Mouse (Mus musculus): ENCODE measurements around the gene Sycp1. TPM values are rescaled to one million over a fixed set of nuclear protein-coding genes. Genes with fewer than 3 reads are reported as not detected.

Sycp1 gene
- not detected in 2 replicates for polyA plus RNA-seq (2015; fragmentation: Nextera tagmentation; extraction: Ambion mirVana)

DNA sequence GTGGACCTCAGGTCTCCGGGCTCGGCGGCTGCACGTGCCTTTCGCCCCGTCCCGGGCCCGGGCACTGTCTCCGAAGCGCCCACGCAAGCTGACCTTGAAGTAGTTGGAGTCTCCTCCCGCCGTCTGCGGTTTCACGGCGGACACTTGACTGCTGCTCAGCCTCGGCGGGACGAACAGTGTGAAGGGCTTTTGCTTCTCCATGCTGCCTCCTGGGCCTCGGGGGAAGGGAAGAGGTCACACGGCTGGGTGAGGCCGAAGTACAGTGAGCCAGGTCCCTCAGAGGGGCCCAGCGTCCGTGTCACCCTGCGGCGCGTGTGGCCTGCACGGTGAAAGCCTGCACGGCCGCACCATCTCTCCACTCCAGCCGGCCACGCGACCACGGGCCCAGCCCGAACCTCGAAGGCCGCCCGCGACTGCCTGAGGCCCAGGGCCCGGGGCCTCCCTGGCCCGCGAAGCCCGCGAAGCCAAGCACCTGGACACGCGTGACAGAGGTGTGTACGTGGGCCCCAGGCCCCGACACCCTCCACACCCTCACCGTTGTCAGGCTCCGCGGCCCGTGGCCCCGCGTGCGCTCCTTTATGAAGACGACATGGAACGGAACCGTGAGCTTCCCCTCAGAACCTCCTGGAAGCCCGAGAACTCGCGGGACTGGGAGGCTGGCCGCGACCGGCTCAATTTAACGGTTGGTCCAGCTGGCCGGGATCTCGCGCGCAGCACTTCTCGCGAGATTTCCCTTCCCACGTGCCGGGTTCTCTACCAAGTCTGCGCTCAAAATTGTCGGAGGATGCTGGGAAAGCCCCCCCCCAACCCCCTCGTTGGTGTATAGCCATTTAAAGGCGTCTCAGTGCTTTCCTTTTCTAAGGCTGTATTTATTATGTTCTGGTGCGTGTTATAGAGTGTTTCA is at the start of gene Sycp1:
TSS of gene Sycp1 (minus strand) at position 650 of the 904 bp plus-strand sequence.
- Histone ChIP-seq H3K4me2 (no peak within 1 kb of the TSS), H3K4me3 (no peak within 1 kb of the TSS), H3K27ac (no peak within 1 kb of the TSS; the same call in 1 of the 2 replicates), H3K4me1 (no peaks in the 10 kb centered on the region), H3K9ac (no peak within 1 kb of the TSS), H3K9me3 (replicated peaks) (peaks cover 9% of the 10 kb centered on the region), H3K27me3 (no peaks in the 10 kb centered on the region), H3K36me3 (ENCODE audit: poor library complexity, severe bottlenecking) (no peaks in the 10 kb centered on the region)
- ATAC-seq = no peak
- 95% methylated on average over 78 of the region's 78 CpGs for WGBS

DNA sequence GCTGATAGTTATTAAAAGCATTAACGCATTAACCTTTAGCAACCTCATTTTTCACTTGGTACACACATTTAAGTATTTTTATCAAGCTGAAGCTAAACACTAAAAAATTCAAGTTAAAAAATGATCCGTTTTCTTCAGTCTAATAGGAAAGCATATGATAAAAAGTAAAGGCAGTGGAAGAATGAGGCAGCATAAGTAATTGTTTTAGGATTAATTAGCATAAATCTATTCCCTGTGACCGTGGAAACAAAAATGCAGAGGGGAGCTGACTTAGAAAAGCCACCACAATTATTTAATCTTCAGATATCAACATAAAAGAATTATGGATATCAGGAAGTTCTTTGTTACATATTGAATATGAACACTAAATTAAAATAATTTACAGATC is 44.4 kb upstream of the Sycp1 start:
- ATAC-seq = peak; percentile 50
- Histone ChIP-seq H3K9ac (peak overlapping the region; percentile 27; the same call in 1 of the 2 replicates), H3K27ac (peak overlapping the region; percentile 81), H3K36me3 (ENCODE audit: poor library complexity, severe bottlenecking) (no peaks in the 10 kb centered on the region), H3K27me3 (no peaks in the 10 kb centered on the region), H3K4me3 (peak overlapping the region; percentile 11; the same call in 1 of the 2 replicates), H3K9me3 (replicated peaks) (no peaks in the 10 kb centered on the region), H3K4me2 (peak overlapping the region; percentile 46), H3K4me1 (peaks cover 12% of the 10 kb centered on the region)
- WGBS = 21% methylated on average over 3 of the region's 3 CpGs

DNA sequence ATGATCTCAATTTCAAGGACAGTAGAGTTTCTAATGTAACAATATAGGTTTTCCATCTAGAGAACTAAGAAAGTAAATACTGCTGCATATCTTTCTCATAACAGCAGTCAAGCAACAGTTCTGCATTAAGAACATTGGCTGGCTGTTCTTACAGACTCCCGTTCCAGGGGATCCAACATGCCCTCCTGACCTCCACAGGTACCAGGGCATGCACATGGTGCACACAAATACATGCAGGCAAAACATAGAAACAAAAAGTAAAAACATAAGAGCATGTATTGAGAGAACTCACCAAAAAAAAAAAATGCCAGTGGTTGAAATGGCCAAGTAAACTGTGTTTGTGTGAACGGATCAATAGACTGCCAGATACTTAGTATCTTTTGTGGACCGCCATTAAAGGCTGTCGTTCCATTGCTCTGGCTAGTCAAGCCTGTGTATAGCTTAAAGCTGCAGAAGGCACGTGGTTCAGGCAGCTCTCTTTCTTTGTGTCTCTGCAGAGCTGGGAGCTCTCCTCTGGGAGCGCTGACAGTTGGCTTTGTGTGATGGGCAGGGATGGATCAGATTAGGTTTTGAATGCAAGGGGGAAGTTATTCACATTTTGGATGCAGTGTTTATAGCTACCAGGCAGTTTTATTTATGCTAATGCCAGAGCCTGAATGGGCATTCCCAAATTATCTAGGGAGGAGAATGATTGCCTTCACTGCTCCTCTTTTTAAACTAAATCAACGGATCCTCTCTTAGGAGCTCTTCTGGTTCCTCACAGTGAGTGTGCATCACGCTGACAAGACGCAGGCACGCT is 43.8 kb upstream of the Sycp1 start:
- peak overlapping the region; percentile 81 for H3K27ac ChIP-seq
- no peaks in the 10 kb centered on the region for H3K36me3 ChIP-seq (ENCODE audit: poor library complexity, severe bottlenecking)
- H3K4me3 ChIP-seq = peak overlapping the region; percentile 11; the same call in 1 of the 2 replicates
- H3K9ac ChIP-seq = peak overlapping the region; percentile 27; the same call in 1 of the 2 replicates
- ATAC-seq = peak; percentile 99
- H3K4me2 ChIP-seq = peak overlapping the region; percentile 46
- WGBS = 3% methylated on average over 10 of the region's 10 CpGs
- H3K4me1 ChIP-seq = peaks cover 12% of the 10 kb centered on the region
- 0 out of 2 replicates have a peak, but pooled peaks cover under 1% of the 10 kb centered on the region for H3K27me3 ChIP-seq
- no peaks in the 10 kb centered on the region for H3K9me3 ChIP-seq (replicated peaks)

DNA sequence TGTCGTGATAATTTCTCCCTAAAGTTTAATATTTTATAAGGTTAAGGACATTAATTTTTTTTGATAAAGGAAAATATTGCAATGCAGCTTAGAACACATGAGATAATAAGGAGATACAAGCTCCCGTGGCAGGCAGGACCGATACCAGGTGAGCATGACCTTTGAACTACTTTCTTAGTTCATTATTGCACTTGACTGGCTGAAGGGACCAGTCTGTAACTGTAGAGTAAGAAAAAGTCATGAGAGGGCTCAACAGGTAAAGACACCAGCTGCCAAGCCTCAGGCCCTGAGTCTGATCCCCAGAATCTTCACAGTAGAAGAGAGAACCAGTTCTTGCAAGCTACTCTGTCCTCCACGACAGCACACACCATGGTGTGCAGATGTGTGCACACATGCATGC is 41.0 kb upstream of the Sycp1 start:
- Histone ChIP-seq H3K27ac (no peak overlapping the region), H3K4me2 (no peak overlapping the region), H3K9ac (no peak overlapping the region), H3K36me3 (ENCODE audit: poor library complexity, severe bottlenecking) (no peaks in the 10 kb centered on the region), H3K27me3 (0 out of 2 replicates have a peak, but pooled peaks cover 3% of the 10 kb centered on the region), H3K9me3 (replicated peaks) (no peaks in the 10 kb centered on the region), H3K4me1 (peaks cover 12% of the 10 kb centered on the region), H3K4me3 (no peak overlapping the region)
- ATAC-seq = no peak
- 75% methylated on average over 4 of the region's 4 CpGs for WGBS

DNA sequence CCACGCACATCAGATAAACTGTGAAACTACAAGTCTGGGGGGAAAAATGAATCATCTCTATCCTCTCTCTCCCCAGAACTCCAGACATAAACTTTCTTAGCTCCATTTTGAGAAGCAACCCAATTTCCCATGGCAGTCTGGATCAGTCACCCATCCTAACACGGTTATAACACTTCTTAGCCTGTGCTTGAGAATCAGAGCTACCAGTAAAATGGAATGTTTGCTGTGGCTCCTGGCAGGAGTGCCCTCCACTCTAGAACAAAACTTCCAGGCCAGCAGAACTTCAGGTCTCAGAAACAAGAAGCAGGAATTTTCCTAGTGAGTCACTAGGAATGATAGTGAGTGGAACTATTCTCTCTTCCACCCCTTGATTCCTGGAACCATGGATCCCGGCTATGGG is 34.6 kb upstream of the Sycp1 start:
- Histone ChIP-seq H3K4me2 (no peak overlapping the region), H3K27me3 (0 out of 2 replicates have a peak, but pooled peaks cover 5% of the 10 kb centered on the region), H3K36me3 (ENCODE audit: poor library complexity, severe bottlenecking) (no peaks in the 10 kb centered on the region), H3K9me3 (replicated peaks) (no peaks in the 10 kb centered on the region), H3K27ac (no peak overlapping the region), H3K4me1 (0 out of 2 replicates have a peak, but pooled peaks cover 7% of the 10 kb centered on the region), H3K4me3 (no peak overlapping the region), H3K9ac (no peak overlapping the region)
- no peak for ATAC-seq
- whole genome bisulfite sequencing = 89% methylated on average over 3 of the region's 3 CpGs

DNA sequence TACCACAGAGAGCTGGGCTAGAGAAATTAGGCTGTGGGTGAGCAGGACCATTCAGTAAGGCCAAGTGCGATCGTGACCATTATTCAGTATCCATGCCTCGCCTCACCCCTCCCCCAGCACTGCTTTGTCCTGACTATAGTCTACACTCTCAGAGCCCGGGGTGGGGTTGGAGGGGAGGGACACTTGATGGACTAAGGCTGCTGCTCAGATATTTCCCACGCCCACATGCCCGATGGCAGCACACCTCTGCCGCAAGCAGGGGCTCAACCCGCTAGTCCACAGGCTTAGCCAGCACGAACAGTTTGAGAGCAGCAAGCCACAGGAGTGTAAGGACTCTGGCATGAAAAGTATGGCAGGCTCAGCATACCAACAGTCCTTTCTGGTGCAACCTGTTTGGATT is 34.2 kb upstream of the Sycp1 start:
- H3K4me3 ChIP-seq = no peak overlapping the region
- peak; percentile 51; the same call in 1 of the 2 replicates for ATAC-seq
- H3K4me1 ChIP-seq = 0 out of 2 replicates have a peak, but pooled peaks cover 7% of the 10 kb centered on the region
- H3K4me2 ChIP-seq = peak overlapping the region; percentile 28; the same call in 1 of the 2 replicates
- H3K27ac ChIP-seq = no peak overlapping the region
- H3K9me3 ChIP-seq (replicated peaks) = no peaks in the 10 kb centered on the region
- 0 out of 2 replicates have a peak, but pooled peaks cover 5% of the 10 kb centered on the region for H3K27me3 ChIP-seq
- no peaks in the 10 kb centered on the region for H3K36me3 ChIP-seq (ENCODE audit: poor library complexity, severe bottlenecking)
- WGBS = 29% methylated on average over 9 of the region's 9 CpGs
- no peak overlapping the region for H3K9ac ChIP-seq

DNA sequence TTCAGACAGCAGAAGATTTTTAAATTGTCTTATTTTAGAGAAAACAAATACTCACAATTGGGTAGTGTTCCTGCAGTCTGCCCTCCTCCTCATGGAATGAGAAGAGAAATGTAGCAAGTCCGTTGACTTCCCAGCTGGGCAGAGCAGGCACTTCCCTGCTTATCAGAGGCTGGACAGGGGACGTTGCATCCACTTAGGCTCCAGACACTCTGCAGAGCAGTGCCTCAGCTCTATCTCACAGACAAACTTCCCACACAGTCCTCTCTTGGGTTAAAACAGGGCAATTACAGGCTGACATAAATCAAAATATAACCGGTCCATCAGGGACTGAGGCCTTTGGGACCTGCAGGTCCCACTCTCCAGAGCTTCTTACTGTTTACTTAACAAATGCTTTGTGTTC is 28.1 kb upstream of the Sycp1 start, which contains the start of gene Nr1h5:
TSS of gene Nr1h5 (minus strand) at position 101 of the 400 bp plus-strand sequence.
- H3K4me1 ChIP-seq = no peaks in the 10 kb centered on the region
- no peak within 1 kb of the TSS for H3K4me3 ChIP-seq
- no peak within 1 kb of the TSS for H3K9ac ChIP-seq
- WGBS = 73% methylated on average over 3 of the region's 3 CpGs
- H3K9me3 ChIP-seq (replicated peaks) = no peaks in the 10 kb centered on the region
- H3K4me2 ChIP-seq = no peak within 1 kb of the TSS
- H3K27me3 ChIP-seq = no peaks in the 10 kb centered on the region
- ATAC-seq = no peak
- H3K36me3 ChIP-seq (ENCODE audit: poor library complexity, severe bottlenecking) = no peaks in the 10 kb centered on the region
- H3K27ac ChIP-seq = no peak within 1 kb of the TSS

DNA sequence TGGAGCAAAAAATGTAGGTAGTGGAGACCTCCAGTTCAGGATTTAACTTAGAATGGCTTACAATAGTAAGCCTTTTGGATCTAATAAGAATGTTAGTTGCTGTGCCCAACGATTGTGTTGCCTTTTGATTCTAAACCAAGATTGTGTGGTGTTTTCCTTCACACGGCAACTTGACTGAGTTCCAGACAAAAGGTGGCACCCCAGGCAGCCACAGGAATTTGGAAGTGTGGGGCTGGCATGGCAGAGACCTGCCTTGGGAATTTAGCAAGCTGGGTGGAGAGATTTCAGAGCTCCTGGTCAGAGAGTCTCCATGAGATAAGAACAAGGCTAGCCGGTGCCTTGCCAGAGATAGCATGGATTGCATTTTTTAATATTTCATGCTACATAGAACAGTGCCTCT is 19.7 kb upstream of the Sycp1 start:
- no peaks in the 10 kb centered on the region for H3K4me1 ChIP-seq
- WGBS = 51% methylated on average over 3 of the region's 3 CpGs
- no peaks in the 10 kb centered on the region for H3K9me3 ChIP-seq (replicated peaks)
- no peak overlapping the region for H3K4me2 ChIP-seq
- ATAC-seq = no peak
- no peaks in the 10 kb centered on the region for H3K27me3 ChIP-seq
- no peak overlapping the region for H3K9ac ChIP-seq
- no peak overlapping the region for H3K27ac ChIP-seq
- no peaks in the 10 kb centered on the region for H3K36me3 ChIP-seq (ENCODE audit: poor library complexity, severe bottlenecking)
- H3K4me3 ChIP-seq = no peak overlapping the region

DNA sequence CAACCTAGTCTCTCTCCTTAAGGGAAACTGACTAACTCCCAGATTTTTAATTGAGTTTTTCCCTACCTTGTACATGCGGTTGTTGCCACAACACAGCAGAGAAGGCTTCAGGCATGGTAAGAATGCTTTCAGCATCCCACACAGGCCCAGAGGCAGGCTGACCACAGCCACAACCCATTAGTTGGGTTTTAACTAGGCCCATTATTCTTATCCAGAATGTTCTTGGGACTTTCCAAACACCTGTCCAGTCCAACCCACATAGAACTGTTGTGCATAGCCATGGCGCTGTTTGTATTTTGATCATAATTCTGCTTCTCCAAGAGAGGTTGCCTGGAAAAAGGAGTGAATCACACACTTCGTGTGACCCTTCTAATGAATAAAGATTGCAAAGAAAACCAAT is 19.2 kb upstream of the Sycp1 start:
- Histone ChIP-seq H3K4me2 (no peak overlapping the region), H3K9me3 (replicated peaks) (no peaks in the 10 kb centered on the region), H3K27me3 (no peaks in the 10 kb centered on the region), H3K27ac (no peak overlapping the region), H3K36me3 (ENCODE audit: poor library complexity, severe bottlenecking) (no peaks in the 10 kb centered on the region), H3K9ac (no peak overlapping the region), H3K4me3 (no peak overlapping the region), H3K4me1 (no peaks in the 10 kb centered on the region)
- 85% methylated on average over 3 of the region's 3 CpGs for WGBS
- ATAC-seq = no peak

DNA sequence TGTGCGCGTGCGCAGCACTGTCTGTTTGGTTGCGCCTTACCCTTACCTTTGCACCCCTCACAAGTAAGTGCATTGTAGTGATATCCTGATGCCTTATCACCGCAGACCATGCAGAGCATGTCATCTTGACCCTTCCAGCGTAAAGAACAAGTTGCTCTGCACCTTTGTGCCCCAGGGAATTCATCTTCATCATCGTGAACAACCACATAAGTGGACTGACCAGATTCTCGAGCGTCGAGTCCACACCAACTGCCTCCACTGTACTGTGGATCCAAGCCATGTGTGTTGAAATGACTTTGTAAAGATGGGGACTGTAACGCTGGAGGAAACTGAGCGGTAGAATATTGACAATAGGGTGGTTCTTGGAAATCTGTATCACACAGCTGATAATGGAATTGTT is 18.6 kb upstream of the Sycp1 start:
- Histone ChIP-seq H3K4me3 (no peak overlapping the region), H3K27ac (no peak overlapping the region), H3K9ac (no peak overlapping the region), H3K4me1 (no peaks in the 10 kb centered on the region), H3K4me2 (no peak overlapping the region), H3K36me3 (ENCODE audit: poor library complexity, severe bottlenecking) (no peaks in the 10 kb centered on the region), H3K9me3 (replicated peaks) (no peaks in the 10 kb centered on the region), H3K27me3 (no peaks in the 10 kb centered on the region)
- 93% methylated on average over 12 of the region's 12 CpGs for WGBS
- no peak for ATAC-seq

DNA sequence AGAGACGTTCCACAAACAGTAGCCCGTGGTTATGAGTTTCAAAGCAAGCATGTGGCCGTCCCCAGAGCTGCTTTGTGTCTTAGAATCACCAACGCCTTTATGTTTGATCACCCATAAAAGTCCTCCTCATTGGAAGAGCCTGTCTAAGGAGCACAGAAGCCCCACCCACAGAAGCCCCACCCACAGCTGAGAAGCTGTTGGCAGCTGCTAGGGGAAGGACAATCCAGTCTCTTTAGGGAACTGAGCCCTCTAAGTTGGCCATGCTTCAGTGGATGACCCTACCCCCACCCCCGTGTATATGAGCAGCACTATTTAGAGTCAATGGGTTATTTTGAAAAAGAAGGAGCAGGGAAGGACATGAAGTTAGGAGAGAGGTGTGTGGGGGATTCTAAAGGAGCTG is 11.0 kb upstream of the Sycp1 start:
- Histone ChIP-seq H3K27ac (no peak overlapping the region), H3K9ac (no peak overlapping the region), H3K27me3 (no peaks in the 10 kb centered on the region), H3K9me3 (replicated peaks) (no peaks in the 10 kb centered on the region), H3K4me1 (no peaks in the 10 kb centered on the region), H3K36me3 (ENCODE audit: poor library complexity, severe bottlenecking) (no peaks in the 10 kb centered on the region), H3K4me3 (no peak overlapping the region), H3K4me2 (no peak overlapping the region)
- ATAC-seq = no peak
- 40% methylated on average over 5 of the region's 5 CpGs for WGBS

DNA sequence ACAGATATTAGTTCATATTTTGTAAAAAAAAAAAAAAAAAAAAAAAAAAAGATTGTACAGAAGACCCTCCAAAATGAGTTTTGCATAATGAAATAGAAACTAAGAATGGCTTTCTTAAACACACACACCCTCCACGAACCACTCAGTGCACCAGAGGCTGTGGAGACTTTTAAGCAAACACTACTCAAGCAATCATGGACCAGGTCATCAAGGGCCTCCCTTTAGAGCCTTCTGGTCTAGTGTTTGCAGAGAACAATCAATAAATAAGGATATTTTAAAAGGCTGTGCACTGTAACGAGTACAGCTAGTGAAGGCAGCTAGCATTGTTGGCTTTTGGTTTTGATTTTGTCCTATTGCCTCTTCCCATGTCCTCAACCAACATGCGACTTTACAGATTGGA is 10.4 kb upstream of the Sycp1 start:
- H3K4me1 ChIP-seq = no peaks in the 10 kb centered on the region
- WGBS = 85% methylated on average over 3 of the region's 3 CpGs
- H3K9me3 ChIP-seq (replicated peaks) = no peaks in the 10 kb centered on the region
- H3K27me3 ChIP-seq = no peaks in the 10 kb centered on the region
- no peak overlapping the region for H3K4me3 ChIP-seq
- H3K9ac ChIP-seq = no peak overlapping the region
- H3K27ac ChIP-seq = no peak overlapping the region
- H3K36me3 ChIP-seq (ENCODE audit: poor library complexity, severe bottlenecking) = no peaks in the 10 kb centered on the region
- ATAC-seq = no peak
- no peak overlapping the region for H3K4me2 ChIP-seq
